Mouse (Mus musculus): Measurements from ENCODE around the gene Wdr61.

GRCm38 (mm10) chr9:54743891-54744290 is 9.6 kb upstream of the Wdr61 start:
- TF ChIP-seq GATA1 (IDR thresholded peaks at IDR 0.05; ENCODE audit: borderline replicate concordance, low read length) (no peak), FLI1 (IDR thresholded peaks at IDR 0.05; ENCODE audit: low read length) (no peak)
